Mouse (Mus musculus): Measurements from ENCODE around the gene Ldlr.
"Not testable (repeated sequence)": the region's sequence is repeated elsewhere in the genome, so short reads cannot be mapped to it uniquely, and the experiment has no call there.

Ldlr gene

DNA sequence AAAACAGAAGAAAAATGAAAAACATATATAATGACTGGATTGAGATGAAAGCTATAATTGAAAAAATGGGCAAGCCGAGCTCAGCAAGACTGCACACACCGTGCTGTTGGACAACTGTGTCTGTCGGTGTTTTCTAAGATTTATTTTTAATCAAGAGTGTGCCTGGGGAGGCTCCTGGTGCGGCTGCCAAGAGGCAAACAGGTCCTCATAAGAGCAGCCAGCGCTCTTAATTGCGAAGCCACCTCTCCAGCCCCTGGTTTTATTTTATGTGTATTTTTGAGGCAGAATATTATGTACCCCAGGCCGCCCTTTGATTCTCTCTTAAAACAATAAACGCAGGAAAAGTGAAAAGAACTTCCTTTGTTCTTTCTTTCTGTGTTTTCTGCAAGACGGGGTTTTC, 65.0 kb downstream of the Ldlr start:
- DNase-seq (ENCODE audit: low read depth, low spot score) = no peak

DNA sequence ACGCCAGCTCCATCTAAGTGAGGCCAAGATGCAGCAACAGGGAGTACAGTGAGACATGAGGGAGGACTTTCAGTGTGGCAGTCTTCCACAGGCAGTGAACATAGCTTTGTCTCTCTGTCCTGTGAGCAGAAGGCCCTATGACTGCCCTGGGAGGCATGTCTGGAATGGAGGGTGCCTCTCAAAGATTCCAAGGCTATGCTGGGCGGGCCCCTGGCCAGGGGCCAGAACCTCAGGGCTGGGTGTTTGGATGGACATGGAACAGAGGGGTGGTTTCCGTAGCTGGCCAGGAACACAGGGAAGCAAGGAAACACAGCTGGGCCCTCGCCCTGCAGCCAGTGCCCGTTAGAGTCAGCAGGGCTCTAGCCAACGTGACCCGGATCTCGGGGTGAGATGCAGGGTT, 68.6 kb downstream of the Ldlr start:
- DNase-seq (ENCODE audit: low read depth, low spot score) = no peak

DNA sequence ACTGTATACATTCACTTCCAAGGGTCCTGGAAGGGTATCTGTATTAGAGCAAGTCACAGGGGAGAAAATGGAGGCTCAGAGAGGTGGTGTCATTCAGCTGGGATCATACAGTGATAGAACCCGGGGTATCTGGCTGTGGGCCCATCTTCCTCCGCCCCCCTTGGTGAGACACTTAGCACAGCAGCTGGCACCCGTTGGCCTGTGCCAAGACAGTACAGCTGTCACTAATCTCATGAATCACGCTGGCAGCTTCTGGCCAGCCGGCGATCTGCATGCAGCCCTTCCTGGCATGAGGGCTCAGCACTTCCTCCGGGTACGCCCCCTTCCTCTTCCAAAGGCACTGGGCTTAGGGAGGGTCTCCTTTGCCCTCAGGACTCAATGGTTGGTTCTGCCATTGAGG, 69.4 kb downstream of the Ldlr start:
- no peak for DNase-seq (ENCODE audit: low read depth, low spot score)

DNA sequence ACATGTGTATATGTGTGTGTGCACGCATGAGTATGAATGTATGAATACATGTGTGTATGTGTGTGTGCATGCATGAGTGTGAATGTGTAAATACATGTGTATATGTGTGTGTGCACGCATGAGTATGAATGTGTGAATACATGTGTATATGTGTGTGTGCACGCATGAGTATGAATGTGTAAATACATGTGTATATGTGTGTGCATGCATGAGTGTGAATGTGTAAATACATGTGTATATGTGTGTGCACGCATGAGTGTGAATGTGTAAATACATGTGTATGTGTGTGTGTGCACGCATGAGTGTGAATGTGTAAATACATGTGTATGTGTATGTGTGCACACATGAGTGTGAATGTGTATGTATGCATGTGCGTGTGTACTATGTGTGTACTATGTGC, 70.2 kb downstream of the Ldlr start:
- not testable (repeated sequence) for DNase-seq (ENCODE audit: low read depth, low spot score)

DNA sequence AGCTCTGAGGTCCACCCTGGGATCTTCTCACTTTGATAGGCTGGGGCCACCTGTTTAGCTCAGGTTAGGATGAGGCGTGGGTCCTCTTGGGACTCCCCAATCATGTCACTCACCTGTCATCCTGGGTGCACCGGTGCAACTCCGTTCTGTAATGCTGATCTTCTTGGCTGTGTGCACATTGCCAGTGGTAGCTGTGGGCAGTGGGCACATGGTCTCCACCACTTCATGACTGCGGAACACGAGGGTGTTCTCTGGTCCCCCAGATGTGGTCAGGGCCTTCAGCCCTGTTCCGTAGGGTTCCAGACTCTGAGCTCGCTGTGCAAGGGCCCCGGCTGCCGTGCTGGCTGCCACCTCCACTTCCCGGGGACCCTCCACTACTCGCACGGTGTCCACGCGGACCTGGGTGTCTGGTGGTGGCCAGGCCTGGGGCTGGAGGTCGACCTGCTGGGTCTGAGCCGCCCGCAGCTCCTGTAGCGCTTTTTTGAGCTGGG, 71.1 kb downstream of the Ldlr start:
- DNase-seq (ENCODE audit: low read depth, low spot score) = no peak

DNA sequence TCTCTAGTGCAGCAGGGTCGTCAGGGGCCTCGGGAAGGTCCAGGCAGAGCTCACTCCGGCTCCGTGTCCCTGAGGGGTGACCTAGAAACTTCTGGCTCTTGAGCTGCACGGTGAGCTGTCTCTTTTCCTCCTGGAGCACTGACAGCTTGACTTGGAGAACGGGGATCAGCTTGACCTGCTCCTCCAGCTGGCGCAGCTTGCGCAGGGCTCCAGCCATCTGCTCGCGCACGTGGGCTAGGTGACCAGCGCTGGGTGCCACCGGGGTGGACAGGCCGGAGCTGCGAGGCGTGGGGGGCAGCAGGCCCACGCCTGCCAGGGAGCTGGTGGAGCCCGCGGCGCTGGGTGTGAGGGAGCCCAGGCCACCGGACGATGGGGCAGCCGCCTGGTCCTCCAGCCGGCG, 71.6 kb downstream of the Ldlr start:
- DNase-seq (ENCODE audit: low read depth, low spot score) = no peak

DNA sequence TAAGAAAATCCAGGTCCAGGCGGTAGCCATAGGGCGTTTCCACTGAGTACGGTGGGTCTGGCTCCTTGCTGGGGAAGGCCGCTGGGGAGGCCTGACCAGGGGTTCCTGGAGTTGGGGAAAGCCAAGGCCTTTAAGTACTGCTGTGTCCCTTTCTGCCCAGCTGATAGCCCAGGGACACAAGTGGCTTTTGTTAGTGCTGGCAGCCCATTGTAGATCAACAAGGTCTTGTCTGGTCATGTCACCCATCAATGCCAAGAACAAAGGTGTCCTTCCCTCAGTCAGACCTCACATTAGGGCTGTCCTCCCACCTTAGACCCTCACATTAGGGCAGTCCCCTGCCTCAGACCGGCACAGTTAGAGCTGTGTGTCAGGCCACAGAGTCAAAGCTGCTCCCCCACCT, 72.3 kb downstream of the Ldlr start:
- DNase-seq (ENCODE audit: low read depth, low spot score) = no peak

DNA sequence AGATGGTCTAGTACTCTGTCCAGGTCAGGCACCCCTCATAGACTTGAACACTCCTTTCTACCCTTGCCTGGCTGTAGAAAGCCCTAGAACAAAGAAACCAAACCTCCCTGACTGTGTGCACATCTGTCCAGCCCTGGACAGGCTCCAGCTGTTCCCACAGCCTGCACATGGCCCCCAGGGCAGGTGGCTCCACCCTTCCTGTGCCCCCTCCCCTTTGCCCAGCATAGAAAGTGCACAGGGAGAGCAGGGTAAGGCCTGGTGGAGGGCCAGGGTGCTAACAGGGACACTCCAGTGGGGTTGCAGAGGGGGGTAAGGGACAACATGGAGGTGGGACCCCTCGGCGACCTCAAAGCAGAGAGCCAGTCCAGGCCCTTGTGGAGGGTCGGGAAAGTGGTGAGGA, 73.0 kb downstream of the Ldlr start:
- DNase-seq (ENCODE audit: low read depth, low spot score) = no peak

DNA sequence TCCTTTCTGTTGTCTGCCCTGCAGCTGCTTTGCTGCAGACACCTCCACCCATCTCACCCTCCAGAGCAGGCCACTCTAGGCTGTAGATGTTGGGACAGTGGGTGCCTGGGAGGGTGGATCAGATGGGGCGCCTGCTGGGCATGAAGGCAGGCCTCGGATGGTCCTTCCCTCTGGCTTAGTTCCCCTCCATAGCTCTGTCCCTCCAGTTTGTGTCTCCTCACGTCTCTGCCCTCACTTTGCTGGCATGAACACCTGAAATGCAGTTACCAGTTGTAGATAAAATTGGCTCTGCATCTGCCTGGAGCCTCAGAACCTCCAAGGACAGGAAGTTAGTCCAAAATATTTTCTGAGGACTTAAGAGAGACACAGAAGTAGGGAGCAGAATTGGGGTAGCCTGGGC, 73.6 kb downstream of the Ldlr start:
- DNase-seq (ENCODE audit: low read depth, low spot score) = no peak

DNA sequence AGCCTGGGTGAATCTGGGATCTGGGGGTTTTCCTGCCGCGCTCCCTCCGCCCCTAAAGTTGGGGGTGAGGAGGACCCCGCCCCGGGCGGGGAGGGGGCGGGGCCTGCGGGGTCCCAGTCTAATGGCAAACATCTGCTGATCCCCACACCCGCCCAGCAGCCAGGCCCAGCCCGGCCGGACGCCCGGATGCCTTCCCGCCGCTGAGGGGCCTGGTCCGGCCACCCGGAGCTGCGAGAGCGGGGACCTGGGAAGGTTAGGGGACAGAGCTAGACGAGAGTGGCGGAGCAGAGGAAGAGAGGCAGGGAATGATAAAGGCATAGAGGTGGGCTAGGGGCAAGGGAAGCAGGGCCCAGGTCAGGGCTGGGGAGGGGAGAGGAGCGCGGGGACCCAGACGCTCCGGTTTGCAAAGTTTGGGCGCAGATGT, 74.7 kb downstream of the Ldlr start:
- no peak for DNase-seq (ENCODE audit: low read depth, low spot score)

DNA sequence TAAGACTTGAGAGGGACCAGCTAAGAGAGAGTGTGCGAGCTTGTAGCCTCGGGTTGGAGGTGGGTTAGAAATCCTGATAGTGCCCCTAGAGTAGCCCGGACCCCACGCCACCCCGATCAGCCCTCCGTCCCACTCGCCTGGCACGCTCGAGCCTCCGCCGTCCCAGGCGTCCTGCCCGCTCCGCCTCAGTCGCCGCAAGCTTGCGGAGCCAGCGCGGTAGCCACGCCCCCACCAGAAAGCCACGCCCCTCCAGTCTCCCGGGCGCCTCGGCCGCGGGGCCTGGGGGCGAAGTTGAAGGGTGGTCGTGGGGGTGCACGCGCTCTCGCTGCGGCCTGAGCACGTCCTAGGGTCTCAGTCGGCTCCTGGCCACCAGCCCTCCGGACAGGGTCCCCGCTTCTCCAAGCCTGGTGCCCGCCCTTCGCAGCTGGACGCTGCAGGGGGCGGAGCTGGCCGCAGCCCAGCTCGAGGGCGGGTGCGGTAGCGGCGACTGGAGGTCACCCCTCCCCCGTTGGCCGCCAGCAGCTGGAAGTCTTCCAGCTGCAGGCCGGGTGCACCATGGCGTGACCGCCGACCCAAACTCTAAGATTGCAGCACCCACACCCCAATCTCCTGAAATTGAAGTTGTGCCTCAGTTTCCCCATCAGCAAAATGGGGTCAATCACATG, 75.2 kb downstream of the Ldlr start, which contains the start of gene Kank2:
TSS of gene Kank2 (minus strand) at position 400 of the 665 bp plus-strand sequence.
- DNase-seq (ENCODE audit: low read depth, low spot score) = peak; percentile 28

DNA sequence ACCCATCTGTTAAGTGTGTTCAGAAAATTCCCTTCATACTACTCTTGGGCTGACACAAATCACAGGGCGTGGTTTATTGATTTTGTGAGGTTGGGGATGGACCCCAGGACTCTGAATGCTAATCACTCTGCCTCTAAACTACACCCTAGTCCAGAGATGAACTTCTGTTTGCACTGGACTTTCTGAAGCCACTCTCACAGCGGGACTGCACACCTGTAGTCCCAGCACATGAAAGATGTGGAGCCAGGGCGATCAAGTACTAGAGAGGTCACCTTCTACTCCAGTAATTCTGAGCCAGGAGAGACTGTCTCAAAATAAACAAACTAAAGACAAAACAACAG, 75.7 kb downstream of the Ldlr start:
- no peak for DNase-seq (ENCODE audit: low read depth, low spot score)

Measured in retina, adult 2 months (tissue).